Mouse (Mus musculus): ENCODE data around the gene Frmd8.

- TF ChIP-seq CHD2 (IDR thresholded peaks at IDR 0.05; ENCODE audit: low read length) (no peak), POLR2A (IDR thresholded peaks at IDR 0.05; ENCODE audit: control insufficient read depth in 1 of 2, insufficient read depth in 1 of 2, low read depth in 1 of 2, low read length in 2 of 2, poor library complexity in 1 of 2) (no peak), ZMIZ1 (IDR thresholded peaks at IDR 0.05; ENCODE audit: low read depth, low read length) (no peak), EP300 (IDR thresholded peaks at IDR 0.05; ENCODE audit: low read depth in 1 of 2, low read length in 2 of 2) (peak in 1 of 2 experiments; percentile 17; a peak in 1 of 4 replicates), MYC (IDR thresholded peaks at IDR 0.05; ENCODE audit: low read depth, low read length) (peak; percentile 72), TAL1 (IDR thresholded peaks at IDR 0.05; ENCODE audit: low read length) (no peak), CTCF (IDR thresholded peaks at IDR 0.05 in 2 of 3, conservative IDR thresholded peaks at IDR 0.05 in 1 of 3; ENCODE audit: control insufficient read depth in 1 of 3, insufficient read depth in 1 of 3, low read depth in 2 of 3, low read length in 3 of 3, poor library complexity in 1 of 3, severe bottlenecking in 1 of 3) (peak; percentile 46 to 73 (median 66)), MAFK (IDR thresholded peaks at IDR 0.05; ENCODE audit: borderline replicate concordance, low read depth, low read length) (no peak), E2F4 (IDR thresholded peaks at IDR 0.05; ENCODE audit: borderline replicate concordance, low read depth, low read length) (no peak), JUND (IDR thresholded peaks at IDR 0.05; ENCODE audit: low read depth, low read length) (no peak), RCOR1 (IDR thresholded peaks at IDR 0.05; ENCODE audit: low read depth, low read length) (0 out of 2 replicates have a peak, but pooled peaks have one; percentile 26), BHLHE40 (IDR thresholded peaks at IDR 0.05; ENCODE audit: borderline replicate concordance, low read depth, low read length) (peak; percentile 43; the same call in 1 of the 2 replicates), MAX (IDR thresholded peaks at IDR 0.05; ENCODE audit: low read length) (peak; percentile 56; the same call in 1 of the 2 replicates), KAT2A (conservative IDR thresholded peaks at IDR 0.05; ENCODE audit: low read depth, low read length) (no peak)
Observed at GRCm38 (mm10) chr19:5885838-5886237, 10.8 kb upstream of the Frmd8 start.
